Mouse (Mus musculus) MEL (cell line): ENCODE measurements around the gene Hoxb1. TPM values are rescaled to one million over a fixed set of nuclear protein-coding genes. Genes with fewer than 3 reads are reported as not detected.

ENCODE experiments used
- DNase-seq: peaks from one replicate; pipeline ENCODE4 v3.0.0; 2011; ENCODE audit warnings: low read depth, low spot score
- H3K27ac ChIP-seq: 2 replicates; pipeline ENCODE4 v1.5.1; 2012; ENCODE audit warnings: low read depth, mild to moderate bottlenecking, control low read depth, low read length, moderate library complexity; ENCODE audit not compliant: control insufficient read depth
- H3K27me3 ChIP-seq, 2 experiments: fragments of 150-350 bp in 1 of 2; sonication (generic) in 1 of 2; 2 replicates each; pipeline ENCODE4 v1.6.1; 2012; ENCODE audit warnings: low read length in 2 of 2, mild to moderate bottlenecking in 2 of 2, improper control_type of control experiment in 1 of 2, moderate library complexity in 1 of 2; ENCODE audit not compliant: insufficient read depth in 2 of 2, control insufficient read depth in 1 of 2
- H3K36me3 ChIP-seq, 2 experiments: 2 replicates each; pipeline ENCODE4 v1.6.1; 2012 to 2014; ENCODE audit warnings: low read length in 2 of 2, improper control_type of control experiment in 1 of 2, inconsistent platforms in 1 of 2, mild to moderate bottlenecking in 1 of 2; ENCODE audit not compliant: insufficient read depth in 2 of 2, control insufficient read depth in 1 of 2
- H3K4me1 ChIP-seq, 2 experiments: fragments of 150-350 bp in 1 of 2; sonication (generic) in 1 of 2; 2 replicates each; pipeline ENCODE4 v1.6.1; 2012; ENCODE audit warnings: low read length in 2 of 2, improper control_type of control experiment in 1 of 2, mild to moderate bottlenecking in 1 of 2; ENCODE audit not compliant: insufficient read depth in 2 of 2, control insufficient read depth in 1 of 2
- H3K4me3 ChIP-seq, 2 experiments: fragments of 150-350 bp in 1 of 2; sonication (generic) in 1 of 2; 2 replicates each; pipeline ENCODE4 v1.5.1; 2012; ENCODE audit warnings: low read depth in 2 of 2, low read length in 2 of 2, mild to moderate bottlenecking in 2 of 2, moderate library complexity in 2 of 2, control low read depth in 1 of 2, improper control_type of control experiment in 1 of 2; ENCODE audit not compliant: control insufficient read depth in 1 of 2, insufficient read depth in 1 of 2
- H3K79me2 ChIP-seq: 2 replicates; pipeline ENCODE4 v1.6.1; 2012; ENCODE audit warnings: mild to moderate bottlenecking, low read length, moderate library complexity; ENCODE audit not compliant: control insufficient read depth, poor library complexity, insufficient read depth
- H3K9ac ChIP-seq: 2 replicates; pipeline ENCODE4 v1.6.1; 2012; ENCODE audit warnings: low read depth, mild to moderate bottlenecking, control low read depth, low read length, moderate library complexity; ENCODE audit not compliant: control insufficient read depth, poor library complexity, severe bottlenecking
- H3K9me3 ChIP-seq: fragments of 150-350 bp; sonication (generic); replicated peaks from 2 replicates; pipeline ENCODE4 v1.6.1; 2012; ENCODE audit warnings: mild to moderate bottlenecking, low read length, improper control_type of control experiment, moderate library complexity; ENCODE audit not compliant: insufficient read depth
- CHD1 ChIP-seq: IDR thresholded peaks from 2 replicates; pipeline ENCODE4 v1.6.1; 2012; ENCODE audit warnings: low read depth, mild to moderate bottlenecking, inconsistent platforms, low read length, improper control_type of control experiment
- CHD2 ChIP-seq: IDR thresholded peaks from 2 replicates; pipeline ENCODE4 v1.6.1; 2011; ENCODE audit warnings: low read length, improper control_type of control experiment
- CTCF ChIP-seq, 3 experiments: IDR thresholded peaks in 2 of 3; conservative IDR thresholded peaks in 1 of 3; 2 replicates each; pipeline ENCODE4 v1.5.1; 2011 to 2012; ENCODE audit warnings: low read length in 3 of 3, low read depth in 2 of 3, mild to moderate bottlenecking in 2 of 3, improper control_type of control experiment in 1 of 3, inconsistent platforms in 1 of 3, mixed read lengths in 1 of 3, moderate library complexity in 1 of 3; ENCODE audit not compliant: control insufficient read depth in 1 of 3, insufficient read depth in 1 of 3, poor library complexity in 1 of 3, severe bottlenecking in 1 of 3
- E2F4 ChIP-seq: IDR thresholded peaks from 2 replicates; pipeline ENCODE4 v1.6.1; 2011; ENCODE audit warnings: low read depth, low read length, improper control_type of control experiment, borderline replicate concordance
- GATA1 ChIP-seq: IDR thresholded peaks from 2 replicates; pipeline ENCODE4 v1.6.1; 2011; ENCODE audit warnings: low read depth, low read length, improper control_type of control experiment
- MAFK ChIP-seq: IDR thresholded peaks from 2 replicates; pipeline ENCODE4 v1.6.1; 2011; ENCODE audit warnings: low read depth, mild to moderate bottlenecking, low read length, improper control_type of control experiment, borderline replicate concordance
- MAZ ChIP-seq: IDR thresholded peaks from 2 replicates; pipeline ENCODE4 v1.6.1; 2012; ENCODE audit warnings: low read depth, mild to moderate bottlenecking, inconsistent platforms, low read length, improper control_type of control experiment
- MEF2A ChIP-seq: IDR thresholded peaks from 2 replicates; pipeline ENCODE4 v1.6.1; 2014; ENCODE audit warnings: low read depth, mild to moderate bottlenecking, inconsistent platforms, low read length, improper control_type of control experiment; ENCODE audit not compliant: poor library complexity, insufficient replicate concordance, severe bottlenecking; ENCODE audit errors: extremely low read depth
- MXI1 ChIP-seq: IDR thresholded peaks from 2 replicates; pipeline ENCODE4 v1.6.1; 2011; ENCODE audit warnings: mild to moderate bottlenecking, low read depth, low read length, improper control_type of control experiment
- MYC ChIP-seq: IDR thresholded peaks from 2 replicates; pipeline ENCODE4 v1.6.1; 2011; ENCODE audit warnings: low read depth, mild to moderate bottlenecking, low read length, improper control_type of control experiment, moderate library complexity
- POLR2A ChIP-seq, 2 experiments: IDR thresholded peaks; 2 replicates each; pipeline ENCODE4 v1.6.1; 2011 to 2012; ENCODE audit warnings: low read length in 2 of 2, mild to moderate bottlenecking in 2 of 2, control low read depth in 1 of 2, improper control_type of control experiment in 1 of 2, low read depth in 1 of 2, moderate library complexity in 1 of 2; ENCODE audit not compliant: control insufficient read depth in 1 of 2, insufficient read depth in 1 of 2, poor library complexity in 1 of 2
- POLR2AphosphoS2 ChIP-seq: IDR thresholded peaks from 2 replicates; pipeline ENCODE4 v1.6.1; 2011; ENCODE audit warnings: low read length, improper control_type of control experiment
- POLR2AphosphoS5 ChIP-seq: IDR thresholded peaks from 2 replicates; pipeline ENCODE4 v1.6.1; 2012; ENCODE audit warnings: low read depth, borderline replicate concordance, mild to moderate bottlenecking, inconsistent platforms, low read length, moderate library complexity, mixed read lengths
- SIN3A ChIP-seq: IDR thresholded peaks from 2 replicates; pipeline ENCODE4 v1.6.1; 2012; ENCODE audit warnings: low read length, improper control_type of control experiment, inconsistent platforms
- TBP ChIP-seq: IDR thresholded peaks from 2 replicates; pipeline ENCODE4 v1.8.0; 2011; ENCODE audit warnings: low read depth, low read length, improper control_type of control experiment
- USF2 ChIP-seq, 2 experiments: IDR thresholded peaks; 2 replicates each; pipeline ENCODE4 v1.6.1; 2011 to 2012; ENCODE audit warnings: improper control_type of control experiment in 2 of 2, low read length in 2 of 2, borderline replicate concordance in 1 of 2, inconsistent platforms in 1 of 2, low read depth in 1 of 2, mild to moderate bottlenecking in 1 of 2; ENCODE audit not compliant: insufficient read depth in 1 of 2
- polyA plus RNA-seq, 2 experiments: library from polyadenylated mRNA; stranded (reverse) in 1 of 2; unstranded in 1 of 2; fragments of >175 nt in 1 of 2; fragments of >200 nt in 1 of 2; gene quantifications; 2 replicates each; pipeline versions ENCODE4 v1.2.1 to v1.2.4; 2012; ENCODE audit warnings: low replicate concordance in 2 of 2, low read depth in 1 of 2; ENCODE audit not compliant: insufficient read length in 2 of 2, insufficient read depth in 1 of 2, missing spikeins in 1 of 2
- total RNA-seq: library from RNA; depleted of rRNA; stranded (reverse); fragments of 300-350 nt; gene quantifications from 2 replicates; pipeline ENCODE4 v1.2.3, GENCODE M21; 2012

Gene Hoxb1
- total and polyA plus RNA-seq, 3 experiments, result not detected

GRCm38 (mm10) chr11:96334998-96335397 lies 30.6 kb upstream of the Hoxb1 start:
- DNase-seq, result no peak
- Histone ChIP-seq H3K27ac (no peak overlapping the region), H3K9ac (no peak overlapping the region), H3K4me1 (no peaks in the 10 kb centered on the region), H3K27me3 (peaks cover 7 to 8% of the 10 kb centered on the region in 2 experiments), H3K9me3 (no peaks in the 10 kb centered on the region), H3K36me3 (no peaks in the 10 kb centered on the region), H3K79me2 (no peaks in the 10 kb centered on the region), H3K4me3 (no peak overlapping the region)
- TF ChIP-seq SIN3A (no peak), MXI1 (no peak)

DNA sequence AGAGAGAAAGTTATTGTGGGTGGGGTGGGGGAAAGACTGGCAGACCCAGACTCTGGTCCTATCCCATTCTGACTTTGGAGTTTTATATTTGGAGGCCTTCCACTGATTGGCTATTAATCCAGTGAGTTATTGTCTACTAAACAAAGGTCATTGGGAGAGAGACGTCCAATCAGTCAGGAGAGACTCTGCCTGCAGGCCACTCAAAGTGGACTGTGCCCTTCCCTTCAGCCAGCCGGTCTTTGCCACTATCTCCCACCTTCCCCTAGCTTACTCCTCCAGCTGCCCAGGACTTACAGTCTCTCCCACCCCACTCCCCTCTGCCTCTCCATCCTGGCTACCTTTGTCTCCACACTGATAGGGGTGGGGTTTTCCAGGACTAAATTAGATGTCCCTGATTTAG lies 29.0 kb upstream of the Hoxb1 start:
- no peak for TF ChIP-seq CTCF (IDR thresholded peaks at IDR 0.05 in 2 of 3, conservative IDR thresholded peaks at IDR 0.05 in 1 of 3; ENCODE audit: control insufficient read depth in 1 of 3, insufficient read depth in 1 of 3, low read depth in 2 of 3, low read length in 3 of 3, poor library complexity in 1 of 3, severe bottlenecking in 1 of 3)
- TF ChIP-seq GATA1, result no peak
- no peak for TF ChIP-seq CHD1
- no peak for TF ChIP-seq POLR2AphosphoS2
- TF ChIP-seq E2F4, result no peak
- TF ChIP-seq POLR2AphosphoS5, result no peak
- no peak for TF ChIP-seq MAZ
- TF ChIP-seq TBP, result no peak
- no peak for TF ChIP-seq MEF2A
- no peak for TF ChIP-seq CHD2
- TF ChIP-seq MAFK, result no peak
- Histone ChIP-seq H3K4me3 (no peak overlapping the region), H3K9me3 (no peaks in the 10 kb centered on the region), H3K27me3 (peaks cover 6 to 8% of the 10 kb centered on the region in 2 experiments), H3K9ac (no peak overlapping the region), H3K27ac (no peak overlapping the region), H3K4me1 (no peaks in the 10 kb centered on the region), H3K36me3 (no peaks in the 10 kb centered on the region), H3K79me2 (no peaks in the 10 kb centered on the region)
- DNase-seq, result no peak

- no peak for TF ChIP-seq POLR2A (IDR thresholded peaks at IDR 0.05; ENCODE audit: control insufficient read depth in 1 of 2, insufficient read depth in 1 of 2, low read depth in 1 of 2, low read length in 2 of 2, poor library complexity in 1 of 2)
- no peak for TF ChIP-seq MYC
- TF ChIP-seq USF2 (IDR thresholded peaks at IDR 0.05; ENCODE audit: borderline replicate concordance in 1 of 2, insufficient read depth in 1 of 2, low read depth in 1 of 2, low read length in 2 of 2), result no peak
- Histone ChIP-seq H3K9me3 (no peaks in the 10 kb centered on the region), H3K27ac (no peak overlapping the region), H3K79me2 (no peaks in the 10 kb centered on the region), H3K36me3 (no peaks in the 10 kb centered on the region), H3K4me3 (no peak overlapping the region), H3K4me1 (no peaks in the 10 kb centered on the region), H3K9ac (no peak overlapping the region), H3K27me3 (peaks cover 6 to 8% of the 10 kb centered on the region in 2 experiments)
- DNase-seq, result no peak
Measured at GRCm38 (mm10) chr11:96337026-96337425, 28.5 kb upstream of the Hoxb1 start.
